Mouse (Mus musculus) CH12.LX (cell line): Measurements from ENCODE around the gene Birc6.

Source experiments
- E2F4 ChIP-seq: IDR thresholded peaks from 2 replicates; pipeline ENCODE4 v1.6.1; 2011; ENCODE audit warnings: low read depth, low read length, improper control_type of control experiment; ENCODE audit not compliant: insufficient replicate concordance
- EP300 ChIP-seq: IDR thresholded peaks from 2 replicates; pipeline ENCODE4 v1.6.1; 2011; ENCODE audit warnings: low read length, improper control_type of control experiment
- MAFK ChIP-seq: IDR thresholded peaks from 2 replicates; pipeline ENCODE4 v1.6.1; 2011; ENCODE audit warnings: low read length, improper control_type of control experiment; ENCODE audit not compliant: insufficient replicate concordance
- MAX ChIP-seq: IDR thresholded peaks from 2 replicates; pipeline ENCODE4 v1.6.1; 2011; ENCODE audit warnings: low read length, improper control_type of control experiment
- POLR2A ChIP-seq: IDR thresholded peaks from 2 replicates; pipeline ENCODE4 v1.6.1; 2011; ENCODE audit warnings: low read depth, mild to moderate bottlenecking, improper control_type of control experiment, low read length
- TBP ChIP-seq: conservative IDR thresholded peaks from 2 replicates; pipeline ENCODE4 v1.6.1; 2011; ENCODE audit warnings: low read depth, low read length, improper control_type of control experiment
- USF2 ChIP-seq: conservative IDR thresholded peaks from 2 replicates; pipeline ENCODE4 v1.6.1; 2011; ENCODE audit warnings: low read depth, low read length, improper control_type of control experiment
- ZC3H11A ChIP-seq: IDR thresholded peaks from 2 replicates; pipeline ENCODE4 v1.6.1; 2012; ENCODE audit warnings: low read depth, mild to moderate bottlenecking, inconsistent platforms, low read length, improper control_type of control experiment
- ZMIZ1 ChIP-seq: IDR thresholded peaks from 2 replicates; pipeline ENCODE4 v1.6.1; 2012; ENCODE audit warnings: low read depth, mild to moderate bottlenecking, inconsistent platforms, low read length, improper control_type of control experiment

DNA sequence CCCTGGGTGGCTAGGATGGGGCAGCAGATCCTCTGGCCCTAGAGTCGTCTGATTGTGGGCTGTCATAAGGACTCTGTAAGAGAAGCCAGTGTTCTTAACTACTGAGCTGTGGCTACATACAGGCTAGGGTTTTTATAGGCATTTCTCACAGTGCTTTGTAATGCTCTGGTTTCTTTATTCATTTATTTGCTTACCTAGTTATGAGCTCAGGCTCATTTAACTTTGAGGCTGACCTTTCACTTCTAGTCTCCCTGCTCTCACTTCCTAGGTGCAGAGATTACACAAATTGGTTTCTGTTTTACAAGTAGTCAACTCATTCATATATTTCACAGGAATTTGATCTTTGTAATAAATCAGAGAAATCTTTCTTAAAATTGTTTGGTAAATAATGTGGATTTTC is 73.1 kb downstream of the Birc6 start:
- TF ChIP-seq E2F4 (no peak), USF2 (no peak), MAFK (no peak), EP300 (no peak), MAX (no peak), POLR2A (no peak), TBP (no peak), ZC3H11A (no peak), ZMIZ1 (no peak)
